Mouse (Mus musculus): ENCODE results near the gene Faim2.

DNA sequence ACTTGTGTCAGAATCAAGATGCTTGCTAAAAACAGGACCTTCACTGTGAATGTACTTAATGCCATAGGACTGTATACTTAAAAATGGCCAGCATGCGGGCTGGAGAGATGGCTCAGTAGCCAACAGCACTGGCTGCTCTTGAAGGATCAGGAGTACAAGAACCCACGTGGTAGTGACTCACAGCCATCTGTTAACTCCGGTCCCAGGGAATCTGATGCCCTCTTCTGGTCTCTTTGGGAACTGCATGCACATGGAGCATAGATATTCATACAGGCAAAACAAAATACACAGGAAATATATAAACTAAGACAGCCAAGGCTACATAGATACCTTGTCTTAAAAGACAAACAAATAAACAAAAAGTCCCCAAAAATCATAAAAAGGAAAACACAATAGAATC lies 58.9 kb downstream of the Faim2 start:
- TF ChIP-seq POLR2A (IDR thresholded peaks at IDR 0.05; ENCODE audit: extremely low read depth, insufficient read depth, low read length) (no peak), CTCF (IDR thresholded peaks at IDR 0.05; ENCODE audit: extremely low read depth, insufficient read depth, low read length) (peak; percentile 57)
